Mouse (Mus musculus) lung, adult 2 months (tissue): ENCODE measurements around the gene Tuba1b. TPM values are rescaled to one million over a fixed set of nuclear protein-coding genes. Genes with fewer than 3 reads are reported as not detected.

ENCODE experiments used
- DNase-seq: peaks from one replicate; pipeline ENCODE4 v3.0.0; 2022
- H3K4me1 ChIP-seq: fragments of 200-500 bp; 2 replicates; pipeline ENCODE4 v1.6.1; 2011; ENCODE audit warnings: low read length; ENCODE audit not compliant: control insufficient read depth, insufficient read depth
- H3K4me3 ChIP-seq: fragments of 200-500 bp; replicated peaks from 2 replicates; pipeline ENCODE3; 2011; ENCODE audit warnings: low read depth, mild to moderate bottlenecking, control low read depth, low read length; ENCODE audit errors: extremely low read depth
- CTCF ChIP-seq: fragments of 200-500 bp; IDR thresholded peaks from 2 replicates; pipeline ENCODE4 v1.5.1; 2011; ENCODE audit warnings: mild to moderate bottlenecking, low read length, control low read depth; ENCODE audit not compliant: insufficient read depth
- POLR2A ChIP-seq: fragments of 200-500 bp; IDR thresholded peaks from 2 replicates; pipeline ENCODE4 v1.6.1; 2011; ENCODE audit warnings: low read depth, mild to moderate bottlenecking, control low read depth, low read length, borderline replicate concordance; ENCODE audit errors: extremely low read depth
- WGBS: fragments of 180-500 bp; shearing (Covaris S2); methylation state at CpG from one replicate; pipeline ENCODE4 v1.1.7; 2018; 5-methylcytosine and 5-hydroxymethylcytosine counted together
- polyA plus RNA-seq: library from polyadenylated mRNA; depleted of rRNA; stranded (reverse); fragments of >200 nt; gene quantifications from 2 replicates; pipeline ENCODE4 v1.2.3, GENCODE M21; 2012; rRNA removed

The Tuba1b gene
- 1,081 and 1,265 TPM in 2 replicates for polyA plus RNA-seq

GRCm38 (mm10) chr15:98934217-98934839 lies at the start of gene Tuba1b:
Tuba1b (minus strand) TSS chr15:98934565.
- TF ChIP-seq POLR2A (peak; percentile 90), CTCF (no peak)

GRCm38 (mm10) chr15:98983431-98984081 lies 49.2 kb upstream of the Tuba1b start:
- no peak for TF ChIP-seq POLR2A
- no peak for TF ChIP-seq CTCF
- no peak overlapping the region for H3K4me3 ChIP-seq
- no peak for DNase-seq
- WGBS, result 64% methylated on average over 16 of the region's 16 CpGs
- H3K4me1 ChIP-seq, result 0 out of 2 replicates have a peak, but pooled peaks cover 2% of the 10 kb centered on the region

More at GRCm38 (mm10) chr15:98934217-98934839, at the start of gene Tuba1b:
- H3K4me1 ChIP-seq, result peaks cover 4% of the 10 kb centered on the region
- WGBS, result under 1% methylated on average over 58 of the region's 58 CpGs
- peak; percentile 90 for DNase-seq
- H3K4me3 ChIP-seq, result peak within 1 kb of the TSS; percentile 96

GRCm38 (mm10) chr15:98982100-98982499 lies 47.7 kb upstream of the Tuba1b start:
- no peak for DNase-seq
- TF ChIP-seq POLR2A (no peak), CTCF (no peak)
- WGBS, result 79% methylated on average over 6 of the region's 6 CpGs
- H3K4me3 ChIP-seq, result no peak overlapping the region
- 0 out of 2 replicates have a peak, but pooled peaks cover 2% of the 10 kb centered on the region for H3K4me1 ChIP-seq

GRCm38 (mm10) chr15:98980012-98980614 lies 45.7 kb upstream of the Tuba1b start:
- DNase-seq, result no peak
- TF ChIP-seq CTCF, result no peak
- TF ChIP-seq POLR2A, result no peak
- Histone ChIP-seq H3K4me1 (0 out of 2 replicates have a peak, but pooled peaks cover 2% of the 10 kb centered on the region), H3K4me3 (no peak overlapping the region)
- WGBS, result 64% methylated on average over 7 of the region's 7 CpGs

GRCm38 (mm10) chr15:98978409-98979172 lies 44.2 kb upstream of the Tuba1b start:
- no peaks in the 10 kb centered on the region for H3K4me1 ChIP-seq
- no peak overlapping the region for H3K4me3 ChIP-seq

GRCm38 (mm10) chr15:98977759-98978408 lies 43.5 kb upstream of the Tuba1b start:
- 58% methylated on average over 14 of the region's 14 CpGs for WGBS
- no peak for DNase-seq
- H3K4me3 ChIP-seq, result no peak overlapping the region
- TF ChIP-seq POLR2A, result no peak
- no peak for TF ChIP-seq CTCF
- H3K4me1 ChIP-seq, result no peaks in the 10 kb centered on the region

More at GRCm38 (mm10) chr15:98978409-98979172, 44.2 kb upstream of the Tuba1b start:
- 76% methylated on average over 20 of the region's 20 CpGs for WGBS
- no peak for TF ChIP-seq CTCF
- TF ChIP-seq POLR2A, result no peak
- no peak for DNase-seq

- WGBS, result 68% methylated on average over 21 of the region's 21 CpGs
- no peak for DNase-seq
- Histone ChIP-seq H3K4me3 (no peak overlapping the region), H3K4me1 (no peaks in the 10 kb centered on the region)
- TF ChIP-seq CTCF (no peak), POLR2A (no peak)
These were observed 42.7 kb upstream of the Tuba1b start for GRCm38 (mm10) chr15:98976763-98977758.
